Mouse (Mus musculus) cerebellum, adult 8-10 months (tissue): ENCODE measurements around the gene Olfr159.
A peak's percentile ranks its signal among the peaks of the same experiment; 100 is the strongest.
"Not testable (repeated sequence)": the region's sequence is repeated elsewhere in the genome, so short reads cannot be mapped to it uniquely, and the experiment has no call there.

ENCODE experiments used
- DNase-seq: peaks from one replicate; pipeline ENCODE4 v3.0.0; 2022

Gene Olfr159

DNA sequence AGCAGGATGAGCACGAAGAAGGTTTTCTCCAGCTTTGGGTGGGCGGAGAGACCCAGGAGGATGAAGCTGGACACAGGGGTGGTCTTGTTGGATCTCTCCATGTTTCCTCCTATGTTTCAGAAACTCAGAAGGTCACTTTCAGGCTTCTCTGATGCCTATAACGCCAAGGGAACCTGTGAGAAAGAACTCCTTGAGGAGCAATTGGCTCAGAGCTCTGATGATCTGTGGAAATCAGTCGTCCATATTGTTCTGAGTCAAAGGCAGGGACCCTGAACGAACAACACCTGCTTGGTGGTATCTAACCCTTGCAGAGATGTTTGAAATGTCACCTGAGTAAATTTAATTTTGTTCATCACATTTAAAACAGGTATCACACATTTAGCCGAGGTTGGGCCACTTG, at the start of gene Olfr159:
TSS of gene Olfr159 (minus strand) at position 101 of the 400 bp plus-strand sequence.
- DNase-seq, result no peak

DNA sequence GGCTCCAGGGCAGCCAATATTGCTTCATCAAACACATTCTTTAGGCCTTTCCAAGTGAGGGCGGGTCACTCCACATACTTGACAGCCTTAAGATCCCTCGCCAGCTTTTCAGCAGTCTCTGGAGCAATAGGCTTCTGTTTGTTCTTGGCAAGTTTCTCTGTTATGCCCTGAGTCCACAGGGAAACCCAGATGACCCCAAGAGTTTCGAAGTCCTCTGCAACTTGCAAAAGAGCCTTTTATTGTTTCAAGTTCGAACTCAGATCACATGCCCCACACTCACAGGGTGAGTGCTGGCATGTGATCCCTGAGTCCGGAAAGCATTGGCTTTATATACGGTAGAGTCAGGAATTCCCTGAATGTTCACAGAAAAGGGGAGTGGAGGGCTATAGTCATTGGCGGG, 28.1 kb upstream of the Olfr159 start:
- no peak for DNase-seq

DNA sequence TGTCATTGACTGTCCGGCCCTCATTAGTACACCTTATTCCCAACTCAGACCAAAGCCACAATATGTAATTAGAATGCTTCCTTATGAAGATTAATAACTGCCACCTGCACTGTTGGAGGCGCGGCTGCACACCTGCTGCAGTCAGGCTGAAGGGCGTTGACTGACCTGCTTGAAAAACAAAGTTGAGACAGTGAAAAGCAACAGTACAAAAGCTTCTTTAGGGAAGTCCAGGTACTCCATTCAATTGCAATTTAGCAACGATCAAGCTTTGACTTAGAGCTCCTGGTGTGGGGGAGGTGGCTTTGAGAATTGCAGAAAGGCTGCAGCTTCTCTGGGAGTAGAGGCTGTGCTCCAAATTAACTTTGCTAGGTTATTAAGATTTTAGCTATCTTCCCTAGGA, 25.0 kb upstream of the Olfr159 start:
- not testable (repeated sequence) for DNase-seq

DNA sequence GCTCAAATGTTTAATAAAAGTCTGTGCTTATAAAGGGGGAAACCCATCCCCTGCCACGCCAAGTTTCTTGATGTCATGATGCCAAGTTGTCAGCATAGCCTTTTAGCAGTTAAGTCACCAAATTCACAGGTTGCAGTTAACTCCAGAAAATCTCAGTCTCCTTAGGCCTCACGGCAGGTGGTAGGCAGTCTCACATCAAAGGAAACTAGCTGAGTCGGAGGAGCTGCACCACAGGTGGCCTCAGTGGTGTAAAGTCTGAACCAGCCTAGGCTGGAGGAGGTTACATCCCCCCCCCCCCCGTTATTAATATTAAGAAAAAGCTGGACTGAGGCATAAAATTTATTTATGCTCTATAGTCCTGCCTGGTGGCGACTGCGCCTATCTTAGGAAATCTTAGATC, 24.5 kb upstream of the Olfr159 start:
- DNase-seq, result no peak

DNA sequence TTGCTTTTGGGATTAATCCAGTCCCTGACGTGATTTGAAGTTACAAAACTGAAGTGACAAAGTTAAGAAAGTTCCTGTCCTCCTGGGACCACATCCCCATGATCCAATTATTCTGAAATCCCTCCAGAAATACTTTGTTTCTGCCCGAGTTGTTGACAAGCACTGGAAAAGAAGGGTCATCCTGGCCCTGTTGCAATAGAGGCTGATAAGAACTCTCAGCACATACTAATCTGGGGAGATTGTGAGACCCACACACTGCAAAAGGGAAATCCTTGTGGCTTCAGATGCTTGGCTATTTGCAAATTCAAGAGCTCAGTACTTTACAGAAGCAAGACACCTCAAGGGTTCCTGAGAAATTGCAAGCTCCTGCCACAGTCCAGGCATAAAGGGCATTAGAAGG, 1.5 kb upstream of the Olfr159 start:
- DNase-seq, result no peak

DNA sequence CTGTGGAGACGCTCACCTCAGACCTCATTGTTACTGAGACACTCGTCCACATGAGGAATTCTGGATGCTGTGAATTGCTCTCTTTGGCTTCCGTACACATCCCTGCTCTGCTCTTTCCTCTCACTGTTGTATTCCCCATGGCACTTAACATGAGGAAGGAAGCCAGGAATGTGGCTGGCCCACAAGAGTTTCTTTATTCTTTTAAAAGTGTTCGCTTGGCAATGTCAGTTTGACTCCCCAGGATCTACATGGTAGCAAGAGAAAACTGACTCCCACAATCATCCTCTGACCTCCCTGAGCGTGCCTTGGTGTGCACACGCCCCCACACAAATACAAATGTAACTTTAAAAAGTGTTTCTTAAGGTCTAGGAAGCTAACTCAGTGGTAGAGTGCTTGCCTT, 817 bp upstream of the Olfr159 start:
- DNase-seq, result no peak

DNA sequence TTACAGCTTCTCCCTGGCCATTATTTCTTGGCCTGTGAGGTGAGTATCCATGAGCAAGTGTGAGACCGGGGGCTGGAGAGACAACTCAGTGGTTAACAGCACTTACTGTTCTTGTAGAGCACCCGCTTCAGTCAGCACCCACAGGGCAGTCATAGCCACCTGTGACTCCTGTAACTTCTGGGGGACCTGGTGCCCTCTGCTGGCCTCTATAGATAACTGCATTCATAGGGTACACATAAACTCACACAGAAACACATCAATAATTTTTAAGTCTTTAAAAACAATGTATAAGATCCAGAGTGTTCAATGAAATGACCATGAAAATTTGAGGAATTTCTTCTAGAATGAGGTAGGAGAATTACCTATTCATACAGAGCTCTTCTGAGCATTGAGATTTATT, 1.4 kb downstream of the Olfr159 start:
- DNase-seq, result no peak

DNA sequence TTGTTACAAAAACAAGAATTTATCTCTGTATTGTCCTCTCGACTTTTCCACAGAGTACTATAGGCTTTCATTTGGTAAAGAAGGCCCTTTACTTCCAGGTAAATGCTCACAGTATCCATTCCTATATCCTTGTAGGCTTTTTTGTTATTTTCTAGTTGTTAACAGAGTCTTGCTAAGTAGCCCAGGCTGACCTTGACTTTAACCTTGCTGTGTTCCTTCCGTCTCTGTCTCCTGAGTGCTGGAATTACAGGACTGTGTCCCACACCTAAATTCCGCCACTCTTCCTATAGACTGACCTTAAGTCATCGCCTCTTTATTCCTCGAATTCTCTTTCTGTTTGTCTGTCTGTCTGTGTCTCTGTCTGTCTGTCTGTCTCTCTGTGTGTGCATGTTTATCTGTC, 2.5 kb downstream of the Olfr159 start:
- no peak for DNase-seq

DNA sequence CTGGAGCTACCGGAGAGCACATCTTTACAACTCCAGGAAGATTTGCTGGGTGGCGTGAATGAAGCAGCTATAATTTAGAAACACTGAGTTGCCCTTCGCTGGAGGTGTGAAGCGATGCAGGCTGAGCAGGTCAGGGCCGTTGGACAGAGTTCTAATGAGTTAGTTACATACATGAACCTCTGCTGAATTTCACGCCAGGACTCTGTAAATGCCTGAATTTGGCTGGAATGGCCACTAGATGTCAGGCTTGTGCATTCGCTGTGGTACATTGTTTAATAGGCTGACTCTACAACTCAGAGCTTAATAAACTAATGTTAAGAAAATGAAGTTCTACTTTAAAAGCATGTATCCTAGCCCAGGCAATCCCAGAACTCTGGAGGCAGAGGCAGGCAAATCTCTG, 7.4 kb downstream of the Olfr159 start:
- peak; percentile 23 for DNase-seq

DNA sequence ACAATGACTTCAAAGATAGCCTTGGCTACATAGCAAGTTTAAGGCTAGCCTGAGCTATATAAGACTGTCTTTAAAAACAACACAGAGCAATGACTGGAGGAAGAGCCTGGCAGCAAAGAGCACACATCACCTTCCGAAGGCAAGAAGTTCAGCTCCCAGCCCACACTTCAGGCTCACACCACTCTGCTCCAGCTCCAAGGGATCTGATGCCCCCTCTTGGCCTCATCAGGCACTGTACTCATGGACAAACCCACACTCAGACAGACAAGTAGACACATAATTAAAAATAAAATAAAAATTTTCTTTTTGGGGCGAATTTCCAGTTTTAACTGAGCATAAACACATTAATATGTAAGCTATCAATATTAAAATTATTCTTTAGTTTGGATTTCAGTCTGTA, 9.5 kb downstream of the Olfr159 start:
- DNase-seq, result no peak

DNA sequence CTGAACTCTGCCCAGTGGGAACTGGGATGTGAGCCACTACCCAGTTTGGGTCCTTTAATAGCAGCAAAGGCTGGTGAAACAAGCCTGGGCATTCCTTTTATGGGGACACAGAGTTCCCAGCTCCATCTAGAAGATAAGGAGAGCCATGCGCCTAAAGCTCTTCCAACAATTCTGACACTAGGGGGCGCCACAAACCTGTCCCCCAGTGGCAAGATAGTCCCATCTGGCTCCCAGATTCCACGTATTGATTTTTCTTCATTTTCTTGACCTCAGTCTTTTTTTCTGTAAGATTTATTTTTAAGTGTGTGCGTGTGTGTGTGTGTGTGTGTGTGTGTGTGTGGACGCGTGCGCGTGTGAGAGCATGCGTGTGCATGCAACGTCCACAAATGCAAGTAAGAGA, 10.3 kb downstream of the Olfr159 start:
- no peak for DNase-seq

DNA sequence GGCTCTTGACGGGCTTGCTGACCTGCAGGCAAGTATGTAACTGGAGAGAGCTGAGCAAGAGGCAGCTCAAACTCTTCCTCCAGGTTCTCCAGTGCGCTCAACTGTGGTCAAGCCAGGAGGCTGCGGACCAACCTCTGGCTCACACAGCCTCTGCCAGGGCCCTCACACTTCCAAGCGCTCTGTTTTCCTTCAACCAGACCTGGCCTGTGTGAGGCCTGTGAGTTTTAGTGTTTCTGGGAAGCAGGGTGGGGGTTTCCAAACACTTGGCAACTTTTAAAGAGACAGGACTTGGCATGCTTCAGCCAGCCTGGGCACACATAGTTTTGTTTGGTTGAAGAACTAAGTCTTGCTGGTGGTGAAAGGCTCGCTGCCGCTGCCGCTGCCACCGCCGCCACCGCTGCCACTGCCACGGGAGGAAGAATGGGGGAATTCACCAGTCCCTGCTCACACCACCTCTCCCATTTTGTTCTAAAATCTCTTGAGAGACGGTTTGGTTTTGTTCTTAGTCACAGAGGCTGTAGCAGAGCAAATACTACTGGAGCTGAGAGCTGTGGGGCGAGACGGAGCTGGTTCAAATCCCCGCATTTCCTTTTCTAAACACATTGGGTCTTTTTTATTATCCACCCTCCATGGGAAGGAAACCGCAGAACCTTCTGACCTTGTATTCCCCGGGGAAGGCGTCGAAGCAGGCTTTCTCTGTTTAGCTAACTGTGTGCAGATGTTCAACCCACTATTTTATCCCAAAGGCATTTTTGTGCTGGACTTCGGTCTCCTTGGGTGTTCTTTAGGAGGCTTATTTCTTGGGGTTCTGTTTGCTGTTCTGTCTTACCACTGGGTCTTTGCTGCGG, 11.0 kb downstream of the Olfr159 start:
- no peak for DNase-seq

DNA sequence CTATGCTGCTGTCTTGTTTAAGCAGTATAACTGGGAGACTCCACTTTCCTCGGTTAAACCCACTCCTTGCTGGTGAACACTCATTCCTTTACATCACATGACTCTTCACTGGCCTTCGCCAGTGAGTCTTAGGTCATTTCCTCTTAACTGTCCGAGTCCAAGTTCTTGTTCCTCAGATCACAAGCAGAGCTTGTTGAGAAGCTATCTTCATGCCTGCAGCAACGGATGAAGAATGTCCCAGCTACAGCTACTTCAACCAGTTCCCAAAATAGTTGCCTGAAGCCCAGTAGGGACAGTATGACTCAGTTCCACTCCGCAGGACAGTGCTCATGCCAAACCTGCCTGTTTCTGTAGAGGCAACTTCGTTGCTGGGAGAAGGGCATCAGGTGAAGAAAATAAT, 13.6 kb downstream of the Olfr159 start:
- DNase-seq, result no peak

DNA sequence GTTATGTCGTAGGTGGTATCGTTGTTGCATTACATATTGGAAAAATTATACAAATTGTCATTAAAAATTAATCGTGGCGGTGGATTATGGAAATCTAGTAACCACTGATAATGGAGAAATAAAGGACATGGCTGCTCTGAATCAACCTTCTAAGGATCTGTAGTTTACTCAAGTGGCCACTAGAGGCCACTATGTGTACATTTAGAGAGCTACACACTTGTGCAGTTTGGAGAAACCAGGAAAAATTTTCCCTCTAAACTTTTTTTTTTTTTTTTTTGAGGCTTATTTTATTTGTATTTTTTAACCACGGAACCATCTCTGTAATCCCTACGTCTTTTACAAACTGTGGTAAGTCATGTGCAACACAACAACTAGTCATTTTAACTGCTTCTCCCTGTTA, 25.6 kb downstream of the Olfr159 start:
- DNase-seq, result no peak

DNA sequence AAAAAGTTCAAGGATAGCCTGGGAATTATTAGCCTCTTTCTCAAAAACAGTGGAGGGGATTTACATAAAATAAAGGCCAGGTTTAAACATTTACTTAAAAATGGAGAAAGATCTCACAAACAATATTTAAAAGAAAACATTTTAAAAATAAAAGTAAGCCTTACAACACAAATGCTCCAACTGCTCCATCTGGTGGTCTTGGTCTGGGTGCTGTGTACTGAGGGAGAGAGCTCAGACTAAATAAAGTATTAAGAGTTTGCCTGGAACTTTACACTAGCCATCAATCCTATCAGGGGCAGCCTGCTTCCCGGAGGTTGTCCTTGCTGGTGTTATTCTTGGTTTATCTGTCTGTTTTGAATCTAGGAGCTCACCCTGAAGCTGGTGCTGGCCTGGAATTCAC, 27.7 kb downstream of the Olfr159 start:
- no peak for DNase-seq

DNA sequence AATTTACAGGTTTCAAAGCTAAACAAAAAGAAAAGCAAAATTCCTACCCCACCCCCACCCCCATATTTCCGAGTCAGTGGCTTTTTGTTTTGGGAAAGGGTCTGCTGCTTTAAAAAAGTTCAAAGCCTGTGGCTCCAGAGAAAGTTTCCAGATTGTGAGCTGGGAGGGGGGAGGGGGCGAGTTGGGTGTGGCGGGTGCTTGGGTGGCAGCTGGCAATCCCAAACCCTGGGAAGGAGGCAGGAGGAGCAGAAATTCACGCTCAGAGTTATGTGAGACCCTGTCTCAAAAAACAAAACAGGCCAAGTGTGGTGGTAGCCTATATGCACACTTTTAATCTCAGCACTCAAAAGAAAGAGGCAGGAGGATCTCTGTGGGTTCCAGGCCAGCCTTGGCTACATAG, 28.2 kb downstream of the Olfr159 start:
- no peak for DNase-seq

DNA sequence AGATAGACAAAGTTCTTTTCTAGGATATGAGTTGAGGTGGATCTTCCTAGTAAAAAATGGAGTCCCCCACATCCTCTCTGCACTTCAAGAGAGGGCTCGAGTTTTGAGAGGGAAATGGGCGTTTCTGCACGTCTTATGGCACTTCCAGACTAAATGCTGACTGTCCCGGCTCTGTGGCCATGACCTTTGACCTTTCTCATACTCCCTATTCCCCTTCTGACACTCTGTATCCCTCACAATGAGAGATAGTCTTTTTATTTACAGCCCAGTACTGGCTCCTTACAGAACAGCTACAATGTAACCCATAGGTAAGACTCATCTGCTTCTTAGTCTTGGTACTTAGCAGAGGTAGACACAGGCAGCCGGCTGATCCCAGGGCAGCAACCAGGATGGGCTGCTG, 29.3 kb downstream of the Olfr159 start:
- DNase-seq, result no peak

DNA sequence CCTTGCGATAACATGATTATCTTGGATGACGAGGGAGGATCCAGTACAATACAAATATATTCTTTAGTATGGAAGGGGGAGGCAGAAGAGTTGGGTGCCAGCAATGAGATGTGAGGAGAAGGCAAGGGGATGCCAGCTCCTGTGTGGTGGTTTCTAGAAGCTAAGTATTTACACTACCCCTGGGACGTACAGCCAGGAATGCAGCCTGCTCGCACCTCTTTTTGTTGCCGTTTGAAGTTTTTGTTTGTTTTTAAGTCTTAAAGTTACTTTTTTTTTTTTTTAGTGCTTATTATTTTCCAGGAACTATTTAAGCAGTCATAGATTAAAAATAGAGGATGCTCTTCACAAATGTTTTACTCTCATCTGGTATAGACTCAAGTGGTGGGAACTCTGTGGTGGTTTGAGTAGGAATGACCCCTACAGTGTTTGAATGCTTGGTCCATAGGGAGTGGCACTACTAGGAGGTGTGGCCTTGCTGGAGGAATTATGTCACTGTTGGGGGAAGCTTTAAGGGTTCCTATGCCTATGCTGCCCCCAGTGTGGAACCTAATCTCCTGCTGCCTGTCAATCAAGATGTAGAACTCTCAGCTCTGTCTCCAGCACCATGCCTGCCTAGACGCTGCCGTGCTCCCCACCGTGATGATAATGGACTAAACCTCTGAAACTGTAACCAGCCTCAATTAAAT, 31.7 kb downstream of the Olfr159 start:
- no peak for DNase-seq

DNA sequence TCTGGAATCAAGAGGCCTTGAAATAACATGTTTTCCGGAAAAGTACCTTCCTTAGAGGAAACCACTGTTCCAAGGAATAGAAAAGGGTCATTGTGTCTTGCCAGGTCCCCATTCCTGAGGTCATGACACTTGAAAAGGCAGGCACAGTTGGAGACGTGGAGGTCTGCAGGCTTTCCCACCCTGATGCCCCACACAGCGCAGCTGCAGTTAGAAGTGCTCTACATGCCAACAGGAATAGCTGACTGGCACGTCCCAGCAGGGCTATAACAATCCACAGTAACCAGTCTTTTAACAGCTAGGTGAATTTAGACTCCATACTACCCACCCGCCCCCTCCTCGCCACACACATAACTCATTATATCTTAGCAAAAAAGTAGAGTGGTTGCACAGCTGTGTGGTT, 33.7 kb downstream of the Olfr159 start:
- no peak for DNase-seq

DNA sequence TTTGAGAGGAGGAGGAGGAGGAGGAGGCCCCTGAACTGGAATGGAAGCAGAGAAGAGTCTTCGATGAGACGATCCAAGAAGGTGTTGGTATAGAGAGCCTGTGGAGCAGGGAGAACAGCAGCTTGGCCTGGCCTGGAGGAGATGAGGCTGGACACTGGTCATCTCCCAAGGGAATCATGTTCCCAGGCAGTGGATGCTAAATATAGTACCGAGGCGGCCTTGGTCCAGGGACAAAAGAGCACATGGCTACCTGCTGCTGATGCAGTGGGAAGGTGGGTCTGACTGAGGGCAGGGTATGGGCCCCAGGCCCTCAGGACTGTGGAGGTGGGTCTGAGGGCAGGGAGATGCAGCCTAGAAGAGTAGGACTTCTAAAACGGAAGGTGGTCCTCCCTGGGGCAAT, 37.6 kb downstream of the Olfr159 start:
- DNase-seq, result no peak

DNA sequence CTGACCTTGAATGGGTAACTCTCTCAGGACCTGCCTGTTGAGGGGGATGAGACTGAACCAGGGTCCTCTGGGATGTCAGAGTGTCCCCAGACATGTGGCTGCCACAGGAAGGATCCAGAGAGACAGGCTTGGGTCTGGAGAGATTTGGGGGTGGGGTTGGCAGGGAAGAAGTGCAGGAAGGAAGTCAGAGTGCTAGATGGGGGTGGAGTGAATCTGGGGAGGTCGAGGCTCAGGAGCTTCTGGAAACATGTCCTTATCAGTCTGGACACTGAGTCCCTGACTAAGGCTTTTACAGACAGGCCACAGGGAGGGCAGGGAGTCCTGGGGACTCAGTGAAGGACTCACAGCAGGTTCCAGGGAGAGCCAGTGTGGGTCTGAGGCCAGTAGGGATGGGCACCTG, 38.6 kb downstream of the Olfr159 start:
- DNase-seq, result no peak

DNA sequence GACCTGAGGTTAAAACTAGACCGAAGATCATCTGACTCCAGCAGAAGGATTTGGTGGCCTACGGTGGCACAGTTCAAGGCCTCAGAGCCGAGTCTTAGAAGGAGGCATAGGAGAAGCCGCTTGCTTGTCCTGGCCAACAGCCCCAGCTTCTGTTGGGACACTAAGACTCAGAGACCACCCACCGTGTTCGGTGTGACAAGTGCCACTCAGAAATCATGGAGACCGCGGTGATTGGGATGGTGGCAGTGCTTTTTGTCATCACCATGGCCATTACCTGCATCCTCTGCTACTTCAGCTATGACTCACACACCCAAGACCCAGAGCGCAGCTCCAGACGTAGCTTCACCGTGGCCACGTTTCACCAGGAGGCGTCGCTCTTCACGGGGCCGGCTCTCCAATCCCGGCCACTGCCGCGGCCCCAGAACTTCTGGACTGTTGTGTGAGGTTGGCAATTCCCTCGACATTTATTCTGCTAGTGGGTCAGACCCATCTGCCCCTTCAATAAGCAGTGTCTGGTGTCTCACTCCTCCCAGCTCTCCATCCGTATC, 40.0 kb downstream of the Olfr159 start:
- DNase-seq, result no peak

DNA sequence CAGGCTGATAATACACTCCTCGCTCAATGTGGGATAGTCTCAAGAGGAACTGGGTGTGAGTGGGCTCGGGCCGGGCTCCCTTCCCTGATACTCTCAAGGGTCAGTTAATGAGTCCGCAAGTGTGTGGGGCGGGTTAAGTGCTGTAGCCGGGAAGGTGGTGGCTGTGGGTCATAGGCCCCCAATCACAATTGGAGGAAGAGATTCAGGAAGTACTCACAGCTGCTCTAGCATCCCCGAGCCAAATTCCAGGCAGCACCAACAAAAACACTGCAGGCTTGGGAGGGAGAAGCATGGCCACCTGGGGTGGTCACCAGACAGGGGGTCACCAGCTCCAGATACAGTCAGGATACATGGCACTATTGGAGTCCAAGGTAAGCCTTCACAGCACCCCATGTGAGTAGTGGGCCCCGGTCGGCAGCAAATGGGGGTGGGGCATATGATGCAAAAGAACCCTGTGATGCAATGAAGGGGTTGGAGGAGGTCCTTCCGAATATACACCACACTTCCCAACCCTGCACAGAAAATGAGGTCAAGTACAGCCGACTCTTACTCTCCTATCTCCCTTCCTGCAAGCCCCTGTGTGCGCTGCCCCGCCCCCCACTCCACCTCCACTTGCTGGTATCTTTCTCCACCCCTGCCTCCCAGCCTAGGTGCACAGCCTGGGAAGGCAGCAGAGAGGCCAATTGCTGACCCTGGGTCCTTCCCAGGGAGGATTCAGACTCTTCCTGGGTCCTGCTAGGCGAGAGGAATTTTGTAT, 40.8 kb downstream of the Olfr159 start, which contains the start of gene Spaar:
TSS of gene Spaar (plus strand) at position 241 of the 757 bp plus-strand sequence.
- DNase-seq, result no peak
